Mouse (Mus musculus) E14TG2a.4 (cell line): ENCODE measurements at regions not wholly inside any gene's neighbourhood (a gene's known extent, or its start where the extent isn't known, plus 50 kb on each side); places are given as distances from the start of the nearest gene placed in this dataset.

Experiments used
- CTCF ChIP-seq: conservative IDR thresholded peaks from 2 replicates; pipeline ENCODE4 v1.5.1; 2014; ENCODE audit warnings: low read length
- POU5F1 ChIP-seq: IDR thresholded peaks from 2 replicates; pipeline ENCODE4 v1.6.1; 2014; ENCODE audit warnings: low read length, borderline replicate concordance

DNA sequence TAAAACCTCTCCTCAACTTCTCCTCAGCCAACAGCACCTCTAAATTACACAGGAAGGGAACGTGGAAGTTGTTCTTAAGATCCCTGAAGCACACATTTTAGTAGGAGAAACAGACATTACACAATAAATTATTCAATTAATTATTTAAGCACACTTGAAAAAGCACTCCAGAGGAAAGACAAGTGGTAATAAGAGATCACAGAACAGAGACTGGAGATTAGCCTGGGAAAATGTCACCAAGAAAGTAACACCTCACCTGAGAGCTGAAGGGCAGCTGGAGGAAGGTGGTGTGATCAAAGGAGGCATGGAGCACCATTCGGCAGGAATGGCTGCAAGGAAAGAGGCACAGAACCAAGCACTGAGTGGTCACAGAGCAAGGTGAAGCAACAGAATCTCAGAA, 1053.8 kb downstream of the Olfm4 start:
- TF ChIP-seq POU5F1 (no peak), CTCF (no peak)
